Mouse (Mus musculus) c-Kit-positive CD71-positive TER-119-negative erythroid progenitor cells, embryonic 14.5 days (primary cell): ENCODE results near the gene Ints2.

ENCODE experiments used
- DNase-seq: peaks from one replicate; pipeline ENCODE4 v3.0.0-alpha.2; 2013; ENCODE audit warnings: low read depth

Ints2 gene

DNA sequence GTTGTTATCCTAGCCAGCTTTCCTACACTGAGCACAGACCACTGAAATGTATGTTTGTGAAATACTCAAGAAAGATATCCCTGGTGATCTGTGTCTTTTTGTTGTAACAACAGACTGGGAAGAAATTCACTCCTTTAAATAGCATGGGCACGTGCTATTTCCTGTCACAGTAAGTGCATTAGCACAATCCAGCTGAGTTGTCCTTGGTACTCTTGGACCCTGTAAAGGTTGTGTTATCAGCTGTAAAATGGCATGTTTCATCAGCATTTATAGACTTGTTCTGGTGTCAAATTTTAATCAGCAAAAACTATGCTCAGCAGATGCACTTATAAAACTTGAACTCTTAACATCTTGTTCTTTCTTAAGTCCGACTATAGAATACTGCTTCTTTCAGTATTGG lies 86.6 kb downstream of the Ints2 start:
- no peak for DNase-seq
